Mouse (Mus musculus) stomach, postnatal 0 days (tissue): ENCODE measurements around the gene Plekhh2.

Experiments
- CTCF ChIP-seq: IDR thresholded peaks from 2 replicates; pipeline ENCODE4 v1.5.1; 2016; ENCODE audit warnings: antibody characterized with exemption, low read depth, mild to moderate bottlenecking, moderate library complexity
- EP300 ChIP-seq: optimal IDR thresholded peaks from 2 replicates; pipeline ENCODE3; 2016; ENCODE audit warnings: antibody characterized with exemption

DNA sequence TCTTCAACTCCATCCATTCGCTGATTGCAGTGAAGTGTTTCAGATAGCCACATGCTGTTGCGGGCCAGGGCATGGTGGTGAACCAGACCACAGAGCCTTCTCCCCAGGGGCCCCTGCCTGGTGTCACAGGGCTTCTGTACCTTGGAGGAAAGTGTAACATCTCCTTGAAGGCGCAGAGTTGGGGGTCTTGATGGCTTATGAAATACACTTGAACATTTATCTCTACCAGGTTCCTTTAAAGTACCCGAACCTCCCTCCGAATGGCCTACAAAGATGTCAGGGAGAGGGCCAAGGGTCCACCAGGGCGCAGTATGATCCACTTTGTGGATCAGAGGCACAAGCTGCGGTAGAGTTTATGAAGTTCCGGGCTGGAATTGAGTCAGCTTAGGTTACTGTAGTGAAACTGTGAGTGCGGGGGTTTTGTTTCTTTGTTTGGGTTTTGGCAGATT is 115.2 kb downstream of the Plekhh2 start:
- TF ChIP-seq CTCF (peak; percentile 52), EP300 (no peak)
